Mouse (Mus musculus) erythroid progenitor cell, adult 5-6 weeks (primary cell): ENCODE data around the gene Wdr3. TPM values are rescaled to one million over a fixed set of nuclear protein-coding genes. Genes with fewer than 3 reads are reported as not detected.

Source experiments
- ATAC-seq: replicated peaks from 2 replicates; pipeline ENCODE4 v1.8.0; 2016; ENCODE audit warnings: moderate number of reproducible peaks, mild to moderate bottlenecking, moderate TSS enrichment, inconsistent platforms; ENCODE audit not compliant: poor library complexity, low FRiP score, severe bottlenecking
- total RNA-seq, 2 experiments: library from RNA; stranded (forward) in 1 of 2; stranded (reverse) in 1 of 2; fragments of 150-400 nt in 1 of 2; fragments of 186-747, 209-891 nt in 1 of 2; gene quantifications; 2 replicates each; pipeline versions ENCODE4 v1.2.3 to v1.2.4; 2015 to 2017; ENCODE audit warnings: low replicate concordance in 2 of 2

Gene Wdr3
- total RNA-seq (2015; ENCODE audit: low replicate concordance) (7.5 and 8.3 TPM in 2 replicates), total RNA-seq (2017; ENCODE audit: low replicate concordance) (14.5 and 18.5 TPM in 2 replicates)

- peak; percentile 100 for ATAC-seq
These were observed at the start of gene Wdr3, which contains the start of gene Gdap2 for GRCm38 (mm10) chr3:100162315-100163105. Gene Wdr3, minus strand, starts transcription at chr3:100162407. Gene Gdap2, plus strand, starts transcription at chr3:100162381.

GRCm38 (mm10) chr3:100206973-100207372 is 44.8 kb upstream of the Wdr3 start:
- ATAC-seq: no peak

- no peak for ATAC-seq
These were observed 39.3 kb upstream of the Wdr3 start for GRCm38 (mm10) chr3:100201554-100201953.

GRCm38 (mm10) chr3:100194210-100194609 is 32.0 kb upstream of the Wdr3 start:
- no peak for ATAC-seq

GRCm38 (mm10) chr3:100189861-100190260 is 27.7 kb upstream of the Wdr3 start:
- no peak for ATAC-seq

- no peak for ATAC-seq
These were observed 27.2 kb upstream of the Wdr3 start for GRCm38 (mm10) chr3:100189444-100189843.

- no peak for ATAC-seq
These were observed 18.3 kb upstream of the Wdr3 start for GRCm38 (mm10) chr3:100180471-100180870.

GRCm38 (mm10) chr3:100176031-100176430 is 13.8 kb upstream of the Wdr3 start:
- ATAC-seq: no peak

GRCm38 (mm10) chr3:100164991-100165390 is 2.8 kb upstream of the Wdr3 start:
- ATAC-seq: no peak

GRCm38 (mm10) chr3:100163556-100163955 is 1.3 kb upstream of the Wdr3 start:
- ATAC-seq: no peak

GRCm38 (mm10) chr3:100161665-100162314 is 417 bp downstream of the Wdr3 start:
- no peak for ATAC-seq

GRCm38 (mm10) chr3:100160682-100161445 is 1.3 kb downstream of the Wdr3 start:
- no peak for ATAC-seq

- ATAC-seq: no peak
These were observed 39.8 kb downstream of the Wdr3 start for GRCm38 (mm10) chr3:100122445-100122844.

GRCm38 (mm10) chr3:100121961-100122360 is 40.2 kb downstream of the Wdr3 start:
- no peak for ATAC-seq

- ATAC-seq: no peak
These were observed 43.5 kb downstream of the Wdr3 start for GRCm38 (mm10) chr3:100118681-100119080.

- ATAC-seq: no peak
These were observed 55.5 kb downstream of the Wdr3 start for GRCm38 (mm10) chr3:100106736-100107135.

- no peak for ATAC-seq
These were observed 59.7 kb downstream of the Wdr3 start for GRCm38 (mm10) chr3:100102386-100103092.
